Mouse (Mus musculus): ENCODE data around the gene Rai2. TPM values are rescaled to one million over a fixed set of nuclear protein-coding genes. Genes with fewer than 3 reads are reported as not detected.

Gene Rai2
- 13.7 and 16.5 TPM in 2 replicates for polyA plus RNA-seq (2015; fragmentation: Nextera tagmentation; extraction: Ambion mirVana)

GRCm38 (mm10) chrX:161716865-161717763 lies at the start of gene Rai2:
TSS of gene Rai2 (plus strand) at chrX:161717069.

